Mouse (Mus musculus): ENCODE results near the gene Gm6034.
A peak's percentile ranks its signal among the peaks of the same experiment; 100 is the strongest.
"Not testable (repeated sequence)": the region's sequence is repeated elsewhere in the genome, so short reads cannot be mapped to it uniquely, and the experiment has no call there.

The Gm6034 gene

GRCm38 (mm10) chr17:36042610-36043169 lies at the start of gene Gm6034, which contains the start of gene H2-T22:
Gene Gm6034 (plus strand): TSS chr17:36042961.
Gene H2-T22 (minus strand): TSS chr17:36042747.
- DNase-seq (ENCODE audit: low read depth, low spot score): peak; percentile 94

GRCm38 (mm10) chr17:35993675-35994074 lies 49.1 kb upstream of the Gm6034 start:
- DNase-seq (ENCODE audit: low read depth, low spot score): peak; percentile 94

GRCm38 (mm10) chr17:35994175-35994878 lies 48.4 kb upstream of the Gm6034 start:
- DNase-seq (ENCODE audit: low read depth, low spot score): peak; percentile 84

GRCm38 (mm10) chr17:35994879-35995240 lies 47.9 kb upstream of the Gm6034 start:
- DNase-seq (ENCODE audit: low read depth, low spot score): no peak

- peak; percentile 98 for DNase-seq (ENCODE audit: low read depth, low spot score)
Observed at GRCm38 (mm10) chr17:35996949-35997348, 45.8 kb upstream of the Gm6034 start.

- peak; percentile 78 for DNase-seq (ENCODE audit: low read depth, low spot score)
Observed at GRCm38 (mm10) chr17:35997713-35998510, 44.8 kb upstream of the Gm6034 start.

- peak; percentile 55 for DNase-seq (ENCODE audit: low read depth, low spot score)
Observed at GRCm38 (mm10) chr17:35998545-35999305, 44.0 kb upstream of the Gm6034 start.

- peak; percentile 84 for DNase-seq (ENCODE audit: low read depth, low spot score)
Observed at GRCm38 (mm10) chr17:35999356-35999755, 43.4 kb upstream of the Gm6034 start.

- peak; percentile 27 for DNase-seq (ENCODE audit: low read depth, low spot score)
Observed at GRCm38 (mm10) chr17:36000349-36000748, 42.4 kb upstream of the Gm6034 start.

GRCm38 (mm10) chr17:36001121-36001897 lies 41.5 kb upstream of the Gm6034 start:
- DNase-seq (ENCODE audit: low read depth, low spot score): peak; percentile 80

GRCm38 (mm10) chr17:36001966-36002365 lies 40.8 kb upstream of the Gm6034 start:
- peak; percentile 69 for DNase-seq (ENCODE audit: low read depth, low spot score)

GRCm38 (mm10) chr17:36003331-36003730 lies 39.4 kb upstream of the Gm6034 start:
- peak; percentile 44 for DNase-seq (ENCODE audit: low read depth, low spot score)

- not testable (repeated sequence) for DNase-seq (ENCODE audit: low read depth, low spot score)
Observed at GRCm38 (mm10) chr17:36004409-36004808, 38.4 kb upstream of the Gm6034 start.

GRCm38 (mm10) chr17:36014977-36015376 lies 27.8 kb upstream of the Gm6034 start:
- no peak for DNase-seq (ENCODE audit: low read depth, low spot score)

GRCm38 (mm10) chr17:36017046-36017445 lies 25.7 kb upstream of the Gm6034 start:
- no peak for DNase-seq (ENCODE audit: low read depth, low spot score)

GRCm38 (mm10) chr17:36018979-36019378 lies 23.8 kb upstream of the Gm6034 start:
- DNase-seq (ENCODE audit: low read depth, low spot score): no peak

GRCm38 (mm10) chr17:36019519-36019918 lies 23.2 kb upstream of the Gm6034 start:
- DNase-seq (ENCODE audit: low read depth, low spot score): no peak

GRCm38 (mm10) chr17:36020191-36021073 lies 22.3 kb upstream of the Gm6034 start, which contains the start of gene H2-T24:
Gene H2-T24 (minus strand): TSS chr17:36020560.
- DNase-seq (ENCODE audit: low read depth, low spot score): peak; percentile 93

- no peak for DNase-seq (ENCODE audit: low read depth, low spot score)
Observed at GRCm38 (mm10) chr17:36021309-36021708, 21.5 kb upstream of the Gm6034 start.

GRCm38 (mm10) chr17:36022098-36022497 lies 20.7 kb upstream of the Gm6034 start:
- DNase-seq (ENCODE audit: low read depth, low spot score): no peak

All from CD4-positive, CD25-positive, alpha-beta regulatory T cell, adult 2 months (primary cell).